Mouse (Mus musculus) embryo, embryonic 11 days (tissue): Measurements from ENCODE around the gene Jmjd1c.
A peak's percentile ranks its signal among the peaks of the same experiment; 100 is the strongest.

Experiments
- DNase-seq: peaks from one replicate; pipeline ENCODE4 v3.0.0-alpha.2; 2015

The Jmjd1c gene

GRCm38 (mm10) chr10:67195671-67196070 is 99.7 kb downstream of the Jmjd1c start:
- DNase-seq: no peak

GRCm38 (mm10) chr10:67197186-67197585 is 101.3 kb downstream of the Jmjd1c start:
- no peak for DNase-seq

DNA sequence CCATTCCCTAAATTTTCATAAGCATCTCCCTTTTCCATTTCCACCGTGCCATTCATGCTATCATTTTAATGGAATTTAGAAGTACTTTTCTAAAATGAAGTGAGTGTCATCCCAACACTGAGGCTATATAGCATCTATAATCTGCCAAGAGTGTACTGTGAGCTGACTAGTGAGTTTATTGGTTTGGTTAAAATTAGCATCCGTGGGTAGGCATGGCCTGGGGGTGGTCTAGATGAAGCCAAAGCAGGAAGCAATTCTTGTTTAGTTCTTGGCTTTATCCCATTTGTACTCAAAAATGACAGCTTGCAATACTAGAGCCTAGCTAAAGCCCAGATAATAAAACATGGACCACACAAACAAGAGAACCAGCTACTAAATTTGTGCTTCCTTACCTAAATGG is 101.9 kb downstream of the Jmjd1c start:
- no peak for DNase-seq

DNA sequence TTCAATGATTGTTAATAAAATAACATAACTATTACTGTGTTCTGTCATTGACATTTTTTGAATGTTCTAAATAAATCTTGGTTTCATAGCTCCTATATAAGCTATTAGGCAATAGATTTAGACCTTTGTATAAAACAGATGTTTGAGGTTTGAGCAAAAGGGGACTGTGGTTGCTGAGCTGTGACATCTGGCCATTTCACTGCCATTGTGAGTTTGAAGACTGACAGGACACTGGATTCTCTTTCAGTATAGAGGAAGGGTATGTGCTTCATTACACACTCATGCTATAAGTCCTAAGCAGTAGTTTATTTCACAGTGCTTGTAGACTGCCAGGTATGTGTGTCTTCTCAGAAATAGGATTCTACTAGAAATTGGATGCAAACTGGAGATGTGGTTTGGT is 105.8 kb downstream of the Jmjd1c start:
- no peak for DNase-seq

DNA sequence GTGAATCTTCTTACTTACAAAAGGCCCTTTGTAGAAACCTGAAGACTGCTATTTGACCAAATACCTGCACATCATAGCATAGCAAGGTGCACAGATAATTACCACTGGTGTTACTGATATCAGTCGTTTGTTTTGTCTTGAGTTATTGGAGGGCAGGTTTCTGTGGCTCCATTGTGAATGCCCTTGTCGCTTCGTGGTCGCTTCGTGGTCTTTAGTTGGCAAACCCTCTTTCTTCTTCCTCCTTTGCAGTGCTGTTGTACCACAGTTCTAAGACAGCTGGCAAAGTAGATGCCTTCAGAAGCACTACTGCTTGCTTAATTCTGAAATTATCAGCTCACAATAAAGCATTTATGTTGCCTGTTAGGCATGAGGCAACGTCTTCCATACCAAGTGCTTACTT is 106.5 kb downstream of the Jmjd1c start:
- no peak for DNase-seq

- DNase-seq: no peak
Observed at GRCm38 (mm10) chr10:67204652-67205407, 108.9 kb downstream of the Jmjd1c start.

- DNase-seq: no peak
Observed at GRCm38 (mm10) chr10:67207931-67208330, 112.0 kb downstream of the Jmjd1c start.

GRCm38 (mm10) chr10:67209916-67210675 is 114.2 kb downstream of the Jmjd1c start:
- no peak for DNase-seq

DNA sequence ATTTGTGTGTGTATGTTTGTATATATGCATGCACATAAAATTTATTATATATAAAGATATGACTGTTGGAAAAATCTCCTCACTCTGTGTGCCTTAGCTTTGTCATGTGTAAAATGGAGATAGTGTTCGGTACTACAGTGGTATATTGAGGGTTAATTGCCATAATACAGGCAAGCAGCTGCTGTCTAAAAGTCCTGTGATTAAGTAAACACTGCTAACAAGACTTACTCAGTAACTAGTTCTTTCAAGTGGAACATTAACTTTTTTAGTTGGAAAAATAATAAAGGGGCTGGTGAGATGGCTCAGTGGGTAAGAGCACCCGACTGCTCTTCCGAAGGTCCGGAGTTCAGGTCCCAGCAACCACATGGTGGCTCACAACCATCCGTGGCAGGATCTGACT is 116.1 kb downstream of the Jmjd1c start:
- DNase-seq: no peak

- DNase-seq: no peak
Observed at GRCm38 (mm10) chr10:67213720-67214119, 117.8 kb downstream of the Jmjd1c start.

DNA sequence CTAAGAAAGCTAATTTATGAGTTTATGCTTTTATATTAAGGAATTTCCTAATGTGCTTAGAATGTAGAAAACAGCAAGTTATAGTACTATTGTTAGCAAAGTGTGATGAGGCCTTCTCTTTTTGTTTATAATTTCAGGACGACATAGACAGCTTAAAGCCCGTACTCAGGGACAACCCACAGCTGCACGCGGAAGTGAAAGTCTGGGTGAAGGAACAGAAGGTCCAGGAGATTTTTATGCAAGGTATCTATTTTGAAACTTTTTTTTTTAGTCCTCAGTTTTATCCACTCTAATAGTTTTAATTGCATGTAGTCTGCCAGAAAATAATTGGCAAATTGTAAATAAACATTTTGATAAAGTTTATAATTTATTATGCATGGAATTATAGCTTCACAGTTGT is 119.2 kb downstream of the Jmjd1c start:
- no peak for DNase-seq

DNA sequence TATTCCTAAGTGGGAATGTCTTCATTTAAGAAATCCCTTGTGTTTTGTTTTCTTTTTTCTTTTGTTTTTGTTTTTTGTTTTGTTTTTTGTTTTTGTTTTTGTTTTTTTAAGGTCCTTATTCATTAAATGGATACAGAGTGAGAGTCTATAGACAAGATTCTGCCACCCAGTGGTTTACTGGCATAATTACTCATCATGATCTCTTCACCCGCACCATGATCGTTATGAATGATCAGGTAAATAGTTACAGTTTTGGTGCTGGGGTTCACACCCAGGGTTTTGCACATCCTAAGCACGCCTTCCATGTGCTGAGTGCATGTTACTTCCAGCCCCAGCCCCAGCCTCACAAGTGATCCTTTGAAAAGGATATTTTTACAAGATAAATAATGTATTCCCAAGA is 120.9 kb downstream of the Jmjd1c start:
- no peak for DNase-seq

DNA sequence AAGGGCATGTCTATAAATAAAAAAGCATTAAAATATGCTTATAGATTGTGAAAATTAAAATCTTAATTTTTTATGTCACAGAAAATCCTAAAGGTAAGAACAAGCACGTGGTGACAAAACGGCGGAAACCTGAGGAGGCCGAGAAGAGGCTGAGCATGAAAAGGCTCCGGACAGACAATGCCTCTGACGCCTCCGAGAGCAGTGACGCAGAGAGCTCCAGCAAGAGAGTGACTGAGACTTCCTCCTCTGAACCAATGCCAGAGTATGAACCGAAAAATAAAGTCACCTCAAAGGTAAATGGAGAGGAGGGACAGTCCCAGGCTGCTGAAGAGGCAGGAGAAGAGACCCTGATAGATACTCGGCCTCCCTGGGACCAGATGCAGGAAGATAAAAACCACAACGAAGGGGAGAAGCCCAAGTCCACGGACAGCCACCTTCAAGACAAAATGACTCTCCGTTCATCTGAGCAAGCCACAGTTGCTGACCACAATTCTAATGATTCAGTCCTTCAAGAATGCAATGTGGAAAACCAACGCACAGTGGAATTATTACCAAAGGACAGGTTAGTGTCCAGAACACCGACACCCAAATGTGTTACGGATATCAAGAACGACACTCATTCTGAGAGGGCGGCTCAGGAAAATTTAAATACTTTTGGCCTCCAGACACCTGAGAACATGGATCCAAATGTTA is 123.1 kb downstream of the Jmjd1c start:
- no peak for DNase-seq

DNA sequence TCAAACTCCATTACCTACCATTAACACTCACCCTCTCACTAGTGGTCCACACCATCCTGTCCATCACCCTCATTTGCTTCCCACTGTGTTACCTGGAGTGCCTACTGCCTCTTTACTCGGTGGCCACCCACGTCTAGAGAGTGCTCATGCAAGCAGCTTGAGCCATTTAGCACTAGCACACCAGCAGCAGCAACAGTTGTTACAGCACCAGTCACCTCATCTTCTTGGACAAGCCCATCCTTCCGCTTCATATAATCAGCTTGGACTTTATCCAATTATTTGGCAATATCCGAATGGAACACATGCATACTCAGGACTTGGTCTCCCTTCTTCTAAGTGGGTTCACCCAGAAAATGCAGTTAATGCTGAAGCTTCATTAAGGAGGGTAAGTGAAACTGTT is 124.3 kb downstream of the Jmjd1c start:
- DNase-seq: no peak

GRCm38 (mm10) chr10:67221284-67221683 is 125.4 kb downstream of the Jmjd1c start:
- no peak for DNase-seq

DNA sequence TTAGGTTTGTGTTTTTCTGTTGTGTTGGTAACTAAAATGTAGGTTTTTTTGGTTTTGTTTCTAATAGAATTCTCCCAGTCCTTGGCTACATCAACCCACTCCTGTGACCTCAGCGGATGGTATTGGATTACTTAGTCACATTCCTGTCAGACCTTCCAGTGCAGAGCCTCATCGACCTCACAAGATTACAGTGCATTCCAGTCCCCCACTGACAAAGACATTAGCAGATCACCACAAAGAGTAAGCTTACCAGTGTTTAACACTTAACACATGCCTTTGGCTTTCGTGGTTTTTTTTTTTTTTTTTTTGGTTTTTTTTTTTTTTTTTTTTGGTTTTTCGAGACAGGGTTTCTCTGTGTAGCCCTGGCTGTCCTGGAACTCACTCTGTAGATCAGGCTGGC is 128.0 kb downstream of the Jmjd1c start:
- peak; percentile 29 for DNase-seq

- DNase-seq: no peak
Observed at GRCm38 (mm10) chr10:67225528-67225927, 129.6 kb downstream of the Jmjd1c start.

- DNase-seq: no peak
Observed at GRCm38 (mm10) chr10:67226109-67226508, 130.2 kb downstream of the Jmjd1c start.

- no peak for DNase-seq
Observed at GRCm38 (mm10) chr10:67226543-67226942, 130.6 kb downstream of the Jmjd1c start.

GRCm38 (mm10) chr10:67230439-67230838 is 134.5 kb downstream of the Jmjd1c start:
- DNase-seq: no peak

GRCm38 (mm10) chr10:67247145-67247544 is 151.2 kb downstream of the Jmjd1c start:
- DNase-seq: peak; percentile 47

DNA sequence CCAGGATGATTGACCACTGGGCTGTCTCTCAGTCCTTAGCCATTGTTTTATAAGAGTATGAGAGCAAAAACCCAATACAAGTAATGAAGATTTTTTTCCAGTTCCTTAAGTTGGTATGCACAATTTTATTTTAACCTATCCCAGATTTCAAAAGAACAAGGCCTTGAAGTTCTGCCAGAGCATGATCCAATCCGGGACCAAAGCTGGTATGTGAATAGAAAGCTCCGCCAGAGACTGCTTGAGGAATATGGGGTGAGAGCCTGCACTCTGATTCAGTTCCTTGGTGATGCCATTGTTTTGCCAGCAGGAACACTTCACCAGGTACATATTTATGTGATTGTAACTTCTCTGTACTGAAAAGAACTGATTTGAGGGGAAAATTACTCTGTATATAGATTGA is 153.6 kb downstream of the Jmjd1c start:
- DNase-seq: no peak

- DNase-seq: no peak
Observed at GRCm38 (mm10) chr10:67250846-67251245, 154.9 kb downstream of the Jmjd1c start.

- no peak for DNase-seq
Observed at GRCm38 (mm10) chr10:67252353-67252752, 156.4 kb downstream of the Jmjd1c start.
